Mouse (Mus musculus): ENCODE measurements at regions not wholly inside any gene's neighbourhood (a gene's known extent, or its start where the extent isn't known, plus 50 kb on each side); places are given as distances from the start of the nearest gene placed in this dataset.
A peak's percentile ranks its signal among the peaks of the same experiment; 100 is the strongest.
"Not testable (repeated sequence)": the region's sequence is repeated elsewhere in the genome, so short reads cannot be mapped to it uniquely, and the experiment has no call there.

GRCm38 (mm10) chr14:45815598-45815997 lies 157.7 kb upstream of the Ddhd1 start:
- Histone ChIP-seq H3K9ac (ENCODE audit: low read depth, low read length) (no peak overlapping the region), H3K4me3 (ENCODE audit: low read depth, low read length) (no peak overlapping the region), H3K9me3 (ENCODE audit: control insufficient read depth, low read length) (no peaks in the 10 kb centered on the region), H3K27ac (ENCODE audit: low read depth, low read length) (no peak overlapping the region), H3K36me3 (ENCODE audit: control insufficient read depth, insufficient read depth, low read length) (no peaks in the 10 kb centered on the region), H3K4me1 (replicated peaks; ENCODE audit: control insufficient read depth, insufficient read depth, low read length) (no peaks in the 10 kb centered on the region), H3K27me3 (ENCODE audit: control insufficient read depth, insufficient read depth, low read length) (no peaks in the 10 kb centered on the region), H3K4me2 (replicated peaks; ENCODE audit: low read depth, low read length) (no peak overlapping the region)
- DNase-seq (ENCODE audit: low spot score) (no peak), ATAC-seq (ENCODE audit: low FRiP score) (no peak)
- 81% methylated on average over 2 of the region's 2 CpGs for WGBS

- not testable (repeated sequence) for H3K9me3 ChIP-seq (ENCODE audit: control insufficient read depth, low read length); H3K4me1 ChIP-seq (replicated peaks; ENCODE audit: control insufficient read depth, insufficient read depth, low read length); H3K36me3 ChIP-seq (ENCODE audit: control insufficient read depth, insufficient read depth, low read length); ATAC-seq (ENCODE audit: low FRiP score); H3K27ac ChIP-seq (ENCODE audit: low read depth, low read length); DNase-seq (ENCODE audit: low spot score); H3K4me2 ChIP-seq (replicated peaks; ENCODE audit: low read depth, low read length); H3K27me3 ChIP-seq (ENCODE audit: control insufficient read depth, insufficient read depth, low read length); H3K4me3 ChIP-seq (ENCODE audit: low read depth, low read length); H3K9ac ChIP-seq (ENCODE audit: low read depth, low read length)
- WGBS = 91% methylated on average over 17 of the region's 17 CpGs
Measured at GRCm38 (mm10) chr14:45816611-45817010, 158.7 kb upstream of the Ddhd1 start.

GRCm38 (mm10) chr14:45817756-45818155 lies 159.8 kb upstream of the Ddhd1 start:
- no peak overlapping the region for H3K4me3 ChIP-seq (ENCODE audit: low read depth, low read length)
- H3K4me1 ChIP-seq (replicated peaks; ENCODE audit: control insufficient read depth, insufficient read depth, low read length) = no peaks in the 10 kb centered on the region
- H3K9me3 ChIP-seq (ENCODE audit: control insufficient read depth, low read length) = no peaks in the 10 kb centered on the region
- H3K27ac ChIP-seq (ENCODE audit: low read depth, low read length) = no peak overlapping the region
- WGBS = 89% methylated on average over 3 of the region's 3 CpGs
- H3K27me3 ChIP-seq (ENCODE audit: control insufficient read depth, insufficient read depth, low read length) = no peaks in the 10 kb centered on the region
- no peak for DNase-seq (ENCODE audit: low spot score)
- H3K9ac ChIP-seq (ENCODE audit: low read depth, low read length) = no peak overlapping the region
- ATAC-seq (ENCODE audit: low FRiP score) = no peak
- no peaks in the 10 kb centered on the region for H3K36me3 ChIP-seq (ENCODE audit: control insufficient read depth, insufficient read depth, low read length)
- no peak overlapping the region for H3K4me2 ChIP-seq (replicated peaks; ENCODE audit: low read depth, low read length)

- H3K4me3 ChIP-seq (ENCODE audit: low read depth, low read length) = no peak overlapping the region
- H3K4me2 ChIP-seq (replicated peaks; ENCODE audit: low read depth, low read length) = no peak overlapping the region
- no peaks in the 10 kb centered on the region for H3K27me3 ChIP-seq (ENCODE audit: control insufficient read depth, insufficient read depth, low read length)
- H3K27ac ChIP-seq (ENCODE audit: low read depth, low read length) = no peak overlapping the region
- DNase-seq (ENCODE audit: low spot score) (no peak), ATAC-seq (ENCODE audit: low FRiP score) (no peak)
- no peaks in the 10 kb centered on the region for H3K9me3 ChIP-seq (ENCODE audit: control insufficient read depth, low read length)
- no peaks in the 10 kb centered on the region for H3K4me1 ChIP-seq (replicated peaks; ENCODE audit: control insufficient read depth, insufficient read depth, low read length)
- no peaks in the 10 kb centered on the region for H3K36me3 ChIP-seq (ENCODE audit: control insufficient read depth, insufficient read depth, low read length)
- no peak overlapping the region for H3K9ac ChIP-seq (ENCODE audit: low read depth, low read length)
- WGBS = 73% methylated on average over 2 of the region's 2 CpGs
Measured at GRCm38 (mm10) chr14:45824601-45825000, 166.7 kb upstream of the Ddhd1 start.

- no peaks in the 10 kb centered on the region for H3K27me3 ChIP-seq (ENCODE audit: control insufficient read depth, insufficient read depth, low read length)
- no peak overlapping the region for H3K9ac ChIP-seq (ENCODE audit: low read depth, low read length)
- ATAC-seq (ENCODE audit: low FRiP score) (no peak), DNase-seq (ENCODE audit: low spot score) (peak; percentile 4)
- H3K27ac ChIP-seq (ENCODE audit: low read depth, low read length) = no peak overlapping the region
- 71% methylated on average over 3 of the region's 3 CpGs for WGBS
- H3K36me3 ChIP-seq (ENCODE audit: control insufficient read depth, insufficient read depth, low read length) = no peaks in the 10 kb centered on the region
- H3K4me3 ChIP-seq (ENCODE audit: low read depth, low read length) = no peak overlapping the region
- H3K4me1 ChIP-seq (replicated peaks; ENCODE audit: control insufficient read depth, insufficient read depth, low read length) = no peaks in the 10 kb centered on the region
- H3K9me3 ChIP-seq (ENCODE audit: control insufficient read depth, low read length) = no peaks in the 10 kb centered on the region
- no peak overlapping the region for H3K4me2 ChIP-seq (replicated peaks; ENCODE audit: low read depth, low read length)
Measured at GRCm38 (mm10) chr14:45826023-45826422, 168.1 kb upstream of the Ddhd1 start.

GRCm38 (mm10) chr14:45827096-45827495 lies 169.2 kb upstream of the Ddhd1 start:
- Histone ChIP-seq H3K9me3 (ENCODE audit: control insufficient read depth, low read length) (no peaks in the 10 kb centered on the region), H3K4me2 (replicated peaks; ENCODE audit: low read depth, low read length) (no peak overlapping the region), H3K27me3 (ENCODE audit: control insufficient read depth, insufficient read depth, low read length) (no peaks in the 10 kb centered on the region), H3K4me1 (replicated peaks; ENCODE audit: control insufficient read depth, insufficient read depth, low read length) (no peaks in the 10 kb centered on the region), H3K9ac (ENCODE audit: low read depth, low read length) (no peak overlapping the region), H3K36me3 (ENCODE audit: control insufficient read depth, insufficient read depth, low read length) (no peaks in the 10 kb centered on the region), H3K27ac (ENCODE audit: low read depth, low read length) (no peak overlapping the region), H3K4me3 (ENCODE audit: low read depth, low read length) (no peak overlapping the region)
- no peak for DNase-seq (ENCODE audit: low spot score)
- no peak for ATAC-seq (ENCODE audit: low FRiP score)
- 79% methylated on average over 1 of the region's 1 CpGs for WGBS

GRCm38 (mm10) chr14:45830457-45830856 lies 172.5 kb upstream of the Ddhd1 start:
- no peak for DNase-seq (ENCODE audit: low spot score)
- Histone ChIP-seq H3K4me1 (replicated peaks; ENCODE audit: control insufficient read depth, insufficient read depth, low read length) (no peaks in the 10 kb centered on the region), H3K4me3 (ENCODE audit: low read depth, low read length) (no peak overlapping the region), H3K9me3 (ENCODE audit: control insufficient read depth, low read length) (no peaks in the 10 kb centered on the region), H3K27me3 (ENCODE audit: control insufficient read depth, insufficient read depth, low read length) (no peaks in the 10 kb centered on the region), H3K27ac (ENCODE audit: low read depth, low read length) (no peak overlapping the region), H3K9ac (ENCODE audit: low read depth, low read length) (no peak overlapping the region), H3K36me3 (ENCODE audit: control insufficient read depth, insufficient read depth, low read length) (no peaks in the 10 kb centered on the region), H3K4me2 (replicated peaks; ENCODE audit: low read depth, low read length) (no peak overlapping the region)
- WGBS = 94% methylated on average over 5 of the region's 5 CpGs
- no peak for ATAC-seq (ENCODE audit: low FRiP score)

- H3K4me2 ChIP-seq (replicated peaks; ENCODE audit: low read depth, low read length) = no peak overlapping the region
- no peaks in the 10 kb centered on the region for H3K4me1 ChIP-seq (replicated peaks; ENCODE audit: control insufficient read depth, insufficient read depth, low read length)
- WGBS = 90% methylated on average over 11 of the region's 11 CpGs
- no peak overlapping the region for H3K4me3 ChIP-seq (ENCODE audit: low read depth, low read length)
- H3K9me3 ChIP-seq (ENCODE audit: control insufficient read depth, low read length) = no peaks in the 10 kb centered on the region
- no peaks in the 10 kb centered on the region for H3K27me3 ChIP-seq (ENCODE audit: control insufficient read depth, insufficient read depth, low read length)
- no peaks in the 10 kb centered on the region for H3K36me3 ChIP-seq (ENCODE audit: control insufficient read depth, insufficient read depth, low read length)
- ATAC-seq (ENCODE audit: low FRiP score) = no peak
- no peak overlapping the region for H3K27ac ChIP-seq (ENCODE audit: low read depth, low read length)
- no peak overlapping the region for H3K9ac ChIP-seq (ENCODE audit: low read depth, low read length)
- no peak for DNase-seq (ENCODE audit: low spot score)
Measured at GRCm38 (mm10) chr14:45837039-45837438, 179.1 kb upstream of the Ddhd1 start.

- Histone ChIP-seq H3K4me3 (ENCODE audit: low read depth, low read length) (no peak overlapping the region), H3K9me3 (ENCODE audit: control insufficient read depth, low read length) (no peaks in the 10 kb centered on the region), H3K27ac (ENCODE audit: low read depth, low read length) (no peak overlapping the region), H3K9ac (ENCODE audit: low read depth, low read length) (no peak overlapping the region), H3K4me1 (replicated peaks; ENCODE audit: control insufficient read depth, insufficient read depth, low read length) (no peaks in the 10 kb centered on the region), H3K36me3 (ENCODE audit: control insufficient read depth, insufficient read depth, low read length) (no peaks in the 10 kb centered on the region), H3K4me2 (replicated peaks; ENCODE audit: low read depth, low read length) (no peak overlapping the region), H3K27me3 (ENCODE audit: control insufficient read depth, insufficient read depth, low read length) (no peaks in the 10 kb centered on the region)
- ATAC-seq (ENCODE audit: low FRiP score) (no peak), DNase-seq (ENCODE audit: low spot score) (no peak)
- 75% methylated on average over 1 of the region's 1 CpGs for WGBS
Measured at GRCm38 (mm10) chr14:45843829-45844228, 185.9 kb upstream of the Ddhd1 start.
